Mouse (Mus musculus) adrenal gland, adult 2 months (tissue): ENCODE measurements around the gene Nrxn3. TPM values are rescaled to one million over a fixed set of nuclear protein-coding genes. Genes with fewer than 3 reads are reported as not detected.
A peak's percentile ranks its signal among the peaks of the same experiment; 100 is the strongest.

Experiments
- DNase-seq: peaks from one replicate; pipeline ENCODE4 v3.0.0; 2021
- polyA plus RNA-seq: library from polyadenylated mRNA; depleted of rRNA; stranded (reverse); fragments of >200 nt; gene quantifications from 2 replicates; pipeline ENCODE4 v1.2.3, GENCODE M21; 2012
- total RNA-seq, 2 experiments: library from RNA; stranded (reverse); gene quantifications; 2 replicates each; pipeline ENCODE4 v1.2.3; 2021

Nrxn3 gene
- total and polyA plus RNA-seq, 3 experiments: 0.10 to 0.49 (median 0.18) TPM

DNA sequence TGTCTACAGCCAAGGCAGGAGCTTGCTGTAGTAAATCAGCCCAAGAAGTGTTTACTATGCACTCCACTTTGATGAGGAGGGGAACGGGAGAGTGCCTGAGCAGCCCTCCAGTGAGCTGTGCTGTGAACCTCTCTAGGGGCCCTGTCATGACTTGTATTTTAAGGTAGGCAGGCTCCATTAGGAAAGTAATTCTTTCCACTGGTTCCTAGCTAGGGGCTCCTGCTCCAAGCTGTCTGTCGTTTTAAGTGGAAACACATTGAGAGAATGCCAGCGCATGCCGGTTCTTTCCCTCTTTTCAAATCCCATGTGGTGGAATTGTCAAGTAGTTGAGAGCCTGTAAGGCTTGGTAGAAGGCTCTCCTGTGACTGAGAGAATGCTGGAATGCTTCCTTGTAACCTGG, 1091.9 kb downstream of the Nrxn3 start:
- DNase-seq: no peak

DNA sequence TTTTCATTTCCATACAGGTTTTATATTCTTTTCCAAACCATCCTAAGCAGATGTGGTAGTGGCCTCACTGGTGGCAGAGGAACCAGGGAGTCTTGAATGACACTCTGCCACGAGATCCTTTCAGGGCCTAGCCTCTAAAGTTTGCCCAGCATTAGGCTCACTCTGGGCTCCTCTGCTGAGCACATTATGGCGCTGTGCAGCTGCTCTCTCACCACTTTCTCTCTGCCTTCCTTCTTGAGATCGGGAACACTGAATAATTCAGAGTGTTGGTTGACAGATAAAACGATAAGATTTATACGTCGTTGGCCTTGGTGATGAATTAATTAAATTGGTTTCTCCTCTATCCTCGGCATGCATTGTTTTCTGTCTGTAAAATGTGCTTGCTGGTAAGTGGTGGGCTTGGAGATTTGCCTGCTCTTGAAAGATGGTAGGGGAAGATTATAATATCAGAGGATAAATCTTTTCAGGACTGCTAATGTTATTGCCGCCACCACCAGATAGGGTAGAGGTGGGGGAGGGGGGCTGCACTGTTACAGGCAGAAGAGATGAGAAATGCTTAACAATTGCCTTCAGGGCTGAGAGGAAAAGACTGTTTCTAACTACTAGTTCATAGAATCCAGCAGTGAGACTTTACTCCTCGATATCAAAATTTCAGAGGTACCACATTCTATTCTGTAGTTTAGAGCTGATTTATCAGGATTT, 1094.5 kb downstream of the Nrxn3 start:
- no peak for DNase-seq

DNA sequence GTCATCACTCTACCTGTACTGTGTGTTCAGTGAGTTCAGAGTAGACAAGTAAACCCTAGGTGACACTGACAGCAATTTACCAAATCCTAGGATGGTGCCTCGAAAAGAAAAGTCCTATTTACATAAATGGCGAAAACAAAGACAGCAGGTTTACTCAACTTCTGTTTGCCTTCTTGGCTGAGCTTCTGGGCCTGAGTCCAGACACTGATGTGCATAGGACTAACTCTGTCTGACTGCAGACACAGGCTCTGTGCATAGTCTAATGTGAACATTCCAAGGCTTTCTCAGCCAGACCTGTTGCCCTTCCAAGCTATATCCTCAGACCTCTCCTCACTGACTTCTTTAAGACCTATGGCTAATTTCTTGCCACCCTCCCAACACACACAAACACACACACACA, 1095.5 kb downstream of the Nrxn3 start:
- no peak for DNase-seq

DNA sequence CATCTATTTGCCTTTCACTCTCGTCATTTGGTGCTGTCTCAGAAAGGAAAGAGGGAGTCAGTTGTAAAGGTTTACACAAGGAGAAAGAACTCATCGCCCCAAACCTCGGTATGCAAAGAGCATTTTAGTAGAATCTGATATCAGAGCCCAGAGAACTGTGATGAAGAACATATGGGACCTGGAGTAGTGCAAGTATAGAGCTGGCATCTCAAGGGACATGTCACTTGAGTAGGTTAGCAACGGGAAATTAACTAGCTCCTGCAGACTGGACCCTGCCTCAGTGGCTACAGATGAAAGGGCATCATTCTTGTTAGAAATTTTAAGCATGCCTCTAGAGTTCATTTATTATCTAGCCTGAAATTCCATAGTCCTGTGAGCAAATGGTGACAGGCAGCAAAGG, 1099.5 kb downstream of the Nrxn3 start:
- DNase-seq: no peak

DNA sequence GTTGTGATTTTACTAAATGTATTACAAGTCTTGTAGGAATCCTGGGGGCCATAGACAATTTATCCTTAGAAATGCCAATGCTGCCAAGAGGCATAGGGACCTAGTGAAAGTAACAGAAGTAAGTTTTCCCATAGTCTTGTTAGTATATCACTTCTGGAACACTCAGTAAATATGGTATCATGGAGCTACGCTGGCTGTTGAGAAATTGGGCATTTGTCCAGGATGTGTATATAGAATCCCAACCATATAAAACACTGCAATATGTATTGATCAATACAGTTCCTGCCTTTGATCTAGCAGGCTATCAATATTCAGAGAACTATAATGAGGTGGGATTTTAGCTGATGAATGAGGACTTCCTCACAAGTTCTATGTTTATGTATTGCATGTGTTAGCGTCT, 1107.3 kb downstream of the Nrxn3 start:
- no peak for DNase-seq

DNA sequence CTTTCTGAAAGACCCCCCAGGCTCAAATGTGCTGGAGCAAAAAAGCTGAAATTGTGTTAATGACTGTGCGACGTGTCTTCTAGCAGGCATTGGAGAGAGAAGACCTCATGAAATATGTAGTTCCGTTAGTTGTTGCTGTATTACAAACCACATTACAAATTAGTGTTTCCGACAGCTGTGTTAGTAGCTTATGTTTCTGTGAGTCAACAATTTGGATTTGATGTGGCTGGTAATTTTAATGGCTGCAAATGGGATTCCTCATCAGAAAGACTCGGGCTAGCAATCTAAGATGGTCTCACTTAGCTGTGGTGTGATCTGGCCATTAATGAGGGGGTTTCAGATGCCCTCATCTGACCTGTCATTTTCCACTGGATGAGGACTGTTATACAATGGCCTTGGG, 1107.7 kb downstream of the Nrxn3 start:
- DNase-seq: no peak

DNA sequence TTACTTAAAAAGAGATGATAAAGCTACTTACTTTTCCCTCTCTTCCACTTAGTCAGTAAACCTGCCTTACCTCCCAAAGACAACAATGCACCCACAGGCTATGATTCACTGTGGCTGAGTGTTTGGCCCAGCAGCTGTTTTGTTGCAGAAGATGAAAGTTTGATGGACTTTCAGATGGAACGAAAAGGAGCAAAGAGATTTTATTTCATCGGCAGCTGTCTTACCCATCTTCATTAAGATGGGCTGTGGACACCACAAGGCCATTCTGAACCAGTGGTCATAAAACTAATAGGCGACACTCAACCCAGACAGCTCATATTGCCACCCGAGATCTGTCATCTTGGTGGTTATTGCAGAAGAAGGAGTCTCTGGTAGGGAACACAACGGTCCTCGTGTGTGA, 1108.6 kb downstream of the Nrxn3 start:
- no peak for DNase-seq

DNA sequence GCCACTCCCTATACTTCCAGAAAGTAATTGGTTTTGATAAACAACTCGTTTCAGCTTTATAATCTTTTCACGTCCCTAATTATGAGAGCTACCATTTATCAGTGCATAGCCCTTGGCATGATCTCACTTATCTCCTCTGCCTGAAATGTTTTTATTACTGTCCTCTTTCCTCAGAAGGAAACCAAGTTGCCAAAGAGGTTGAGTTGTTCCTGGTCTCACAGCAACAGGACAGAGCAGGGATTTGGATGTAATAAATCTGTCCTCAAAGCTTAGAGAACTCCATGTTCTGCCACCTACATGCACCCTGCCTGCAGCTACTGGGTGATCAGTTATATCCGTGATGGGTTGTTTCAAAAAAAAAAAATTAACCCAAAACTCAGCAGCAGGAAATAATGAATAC, 1113.6 kb downstream of the Nrxn3 start:
- DNase-seq: no peak

DNA sequence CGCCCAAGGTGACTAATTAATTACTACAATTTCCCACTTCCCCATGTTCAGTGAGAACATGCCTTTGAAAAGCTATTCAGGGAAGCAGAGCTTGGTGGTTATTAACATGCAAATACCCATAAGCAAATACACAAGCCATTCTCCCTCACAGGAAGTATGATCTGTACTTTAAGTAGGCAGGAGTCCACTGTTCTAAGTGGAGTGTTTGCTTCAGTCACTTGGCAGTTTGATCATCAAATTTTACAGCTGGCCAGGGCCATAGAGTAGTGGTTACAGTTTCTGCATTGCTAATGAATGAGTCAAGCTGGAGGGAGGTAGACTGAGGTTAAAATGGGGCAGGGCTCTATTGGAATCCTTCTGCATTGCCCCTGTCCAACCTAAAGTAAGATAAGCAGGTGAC, 1120.2 kb downstream of the Nrxn3 start:
- no peak for DNase-seq

DNA sequence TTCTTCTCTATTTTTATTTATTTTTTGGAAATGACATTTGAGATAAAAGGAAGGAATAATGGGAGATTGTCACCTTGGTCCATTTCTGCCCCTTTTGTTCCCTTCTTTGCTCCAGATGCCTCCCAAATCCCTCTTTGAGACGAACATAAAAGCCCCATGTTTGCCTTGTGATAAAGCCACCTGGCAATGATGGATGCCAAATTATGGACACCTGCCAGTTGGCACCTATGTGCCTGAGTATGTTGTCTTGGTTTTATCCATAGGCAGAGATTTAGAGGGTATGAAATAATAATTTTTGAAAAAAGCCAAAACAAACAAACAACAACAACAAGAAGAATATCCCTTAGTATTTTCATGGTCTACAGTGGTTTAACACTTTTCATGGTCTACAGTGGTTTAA, 1125.4 kb downstream of the Nrxn3 start:
- DNase-seq: no peak

DNA sequence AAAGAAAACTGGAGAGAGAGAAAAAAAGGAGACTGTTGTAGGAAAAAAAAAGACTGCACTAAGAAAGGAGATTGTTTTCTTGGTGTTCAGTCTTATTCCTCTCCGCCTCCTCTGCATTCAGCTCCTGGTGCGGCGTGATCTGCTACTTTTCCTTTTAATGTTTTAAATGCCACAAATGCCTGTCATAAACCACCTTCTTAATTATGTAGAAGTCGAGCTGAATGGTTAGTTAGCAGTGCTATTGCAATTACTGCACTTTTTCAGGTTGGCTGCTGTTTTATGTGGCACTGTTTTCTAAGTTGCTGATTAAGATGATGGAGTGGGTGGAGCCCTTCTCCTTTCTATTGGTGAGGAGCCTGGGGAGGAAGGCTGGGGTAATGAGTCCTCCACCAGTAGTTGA, 1131.7 kb downstream of the Nrxn3 start:
- DNase-seq: no peak

DNA sequence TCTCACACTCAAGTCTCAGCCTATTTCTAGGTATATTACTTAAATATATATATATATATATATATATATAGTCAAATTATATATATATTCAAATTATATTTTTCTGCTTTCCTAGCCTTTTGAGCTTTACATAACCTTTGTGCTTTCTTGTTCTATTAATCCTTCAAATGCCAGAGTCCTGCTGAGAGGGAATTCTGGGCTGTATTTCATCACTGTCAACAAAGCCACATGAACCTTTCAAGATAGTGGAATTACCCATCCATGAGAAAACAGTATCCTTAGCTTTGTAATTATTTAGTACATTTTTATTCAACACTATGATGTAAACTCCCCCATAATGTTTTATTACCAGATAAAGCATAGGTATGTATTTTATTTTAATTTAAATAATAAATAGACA, 1144.4 kb downstream of the Nrxn3 start:
- DNase-seq: no peak

DNA sequence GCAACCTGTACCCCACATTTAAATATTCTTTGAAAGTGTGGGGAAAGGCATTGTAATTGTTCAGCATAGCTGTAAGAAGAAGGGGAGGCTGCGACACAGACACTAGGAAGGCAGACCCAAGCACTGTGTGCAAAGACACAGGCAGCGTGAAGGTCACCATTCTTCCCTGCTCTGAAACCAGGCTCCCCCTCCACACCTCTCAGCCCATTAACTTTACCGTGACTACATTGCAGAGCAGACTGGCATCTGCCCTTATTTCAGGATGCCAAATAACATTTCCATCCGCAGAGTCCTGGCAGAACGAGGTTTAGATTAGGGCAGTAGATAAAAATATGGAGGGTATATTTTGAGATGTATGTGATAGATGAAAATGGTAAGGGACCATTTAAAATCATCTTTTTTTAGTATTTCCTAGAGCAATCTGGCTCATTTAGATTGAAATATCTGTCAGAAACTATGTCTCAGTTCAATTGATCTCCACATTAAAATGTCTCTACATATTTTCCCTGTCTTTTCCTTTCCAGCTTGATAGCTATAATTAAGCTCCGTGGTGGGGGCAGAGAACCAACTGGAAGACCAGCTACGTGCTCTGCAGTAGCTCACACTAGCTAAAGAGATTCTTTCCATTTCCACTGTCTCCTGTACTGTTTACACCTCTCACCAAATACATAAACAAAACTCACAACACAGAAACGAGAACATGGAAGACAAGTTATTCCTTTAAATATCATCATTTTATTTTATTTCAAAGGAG, 1160.1 kb downstream of the Nrxn3 start:
- DNase-seq: no peak

DNA sequence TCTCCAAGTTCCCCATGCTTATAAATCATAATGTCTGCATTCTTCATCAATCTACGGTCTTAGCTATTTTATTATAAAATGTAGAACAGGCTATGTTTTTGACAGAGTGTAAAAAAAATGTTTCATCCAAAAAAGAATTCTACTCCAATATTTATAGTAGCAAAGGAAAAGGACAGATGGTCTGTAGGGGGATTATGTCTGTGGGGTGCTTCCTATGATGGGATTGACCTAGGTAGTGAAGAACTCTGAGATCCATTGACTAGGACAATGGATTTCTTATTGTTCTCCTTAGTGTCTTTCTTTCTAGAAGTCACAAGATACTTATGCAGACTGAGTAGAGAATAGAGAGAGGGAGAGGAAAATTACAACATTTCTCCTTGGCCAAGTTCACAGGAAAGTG, 1161.9 kb downstream of the Nrxn3 start:
- DNase-seq: no peak

DNA sequence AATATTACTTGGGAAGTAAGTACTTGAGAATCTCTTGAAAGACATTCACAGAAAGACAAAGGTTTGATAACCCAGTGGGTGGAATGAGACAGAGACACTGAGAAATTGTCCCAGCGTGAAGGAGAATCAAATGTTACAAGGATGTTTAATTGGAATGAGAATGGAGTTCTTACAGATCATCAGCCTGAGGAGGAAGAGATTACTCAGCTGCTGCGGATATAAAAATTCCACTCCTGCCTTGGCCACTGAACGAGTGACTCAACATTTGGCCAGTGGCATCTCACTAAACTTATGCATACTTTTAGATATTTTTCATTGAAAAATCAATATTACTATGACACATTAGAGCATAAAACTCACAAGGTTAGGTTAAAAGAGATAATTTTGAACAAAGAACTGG, 1166.0 kb downstream of the Nrxn3 start:
- DNase-seq: peak; percentile 5

DNA sequence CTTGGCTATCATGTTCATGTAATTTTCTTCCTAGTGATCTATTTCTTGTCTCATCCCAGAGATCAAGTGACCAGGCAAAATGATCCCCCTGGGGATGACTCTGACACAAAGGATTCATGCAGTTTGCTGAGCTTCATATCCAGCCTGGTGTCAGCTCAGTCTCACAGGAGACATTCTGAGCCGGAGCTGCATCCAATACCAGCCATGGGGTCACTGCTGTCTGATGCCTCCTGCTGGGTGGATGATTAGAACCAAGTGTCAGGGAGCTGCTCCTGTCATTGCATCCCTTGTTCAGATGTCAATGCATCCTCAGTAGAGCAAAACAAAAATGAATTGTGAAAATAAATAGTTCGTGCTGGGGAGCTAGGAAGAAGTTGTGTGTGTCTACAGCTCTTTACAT, 1174.2 kb downstream of the Nrxn3 start:
- no peak for DNase-seq

DNA sequence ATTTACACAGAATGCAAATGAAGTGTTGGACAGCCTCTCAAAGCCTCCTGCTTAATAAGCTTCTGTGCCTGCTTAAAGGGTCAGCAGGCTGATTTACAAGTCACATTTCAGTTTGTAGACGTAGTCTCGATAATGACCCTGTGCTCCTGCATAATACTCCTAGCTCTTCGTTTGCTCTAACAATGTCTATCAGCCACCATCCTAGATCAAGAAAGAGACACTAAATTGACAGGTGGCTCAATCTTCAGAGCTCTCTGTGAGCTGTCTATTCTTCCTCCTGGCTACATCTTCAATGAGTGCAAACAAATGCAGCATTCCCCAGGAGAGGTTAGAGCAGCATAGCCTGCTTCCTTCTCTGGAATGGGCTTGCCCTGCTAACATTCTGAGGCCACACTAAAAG, 1186.9 kb downstream of the Nrxn3 start:
- DNase-seq: no peak

DNA sequence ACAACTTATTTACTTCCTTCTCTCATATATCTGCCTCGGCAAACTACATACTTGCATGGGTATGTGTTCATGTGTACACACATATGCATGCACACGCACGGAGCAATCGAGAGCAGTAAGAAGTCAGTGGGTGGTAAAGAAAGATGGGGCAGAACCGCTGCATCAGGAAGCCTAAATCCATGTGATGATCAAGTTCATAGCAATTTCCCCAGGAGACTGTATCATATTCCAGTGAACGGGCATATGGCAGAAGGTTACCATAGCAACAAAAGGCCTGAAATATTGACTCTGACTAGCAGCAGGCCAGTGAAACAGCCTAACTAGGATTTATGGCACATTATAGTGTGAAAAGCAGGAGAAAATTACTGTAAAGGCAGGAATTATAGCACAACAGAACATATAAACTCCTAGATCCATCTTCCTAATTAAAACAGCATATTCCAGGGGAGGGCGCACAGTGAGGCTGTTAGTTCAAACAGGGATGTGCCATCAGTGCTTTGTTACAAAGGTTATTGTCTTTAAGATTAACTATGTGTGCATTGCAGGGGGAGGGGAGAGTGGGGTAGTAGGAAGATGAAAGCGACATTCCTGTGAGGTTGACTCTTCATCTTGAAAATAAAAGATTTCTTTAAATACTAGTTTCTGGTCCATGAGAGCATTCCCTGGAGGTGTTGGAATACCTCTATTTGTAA, 1195.6 kb downstream of the Nrxn3 start:
- no peak for DNase-seq

DNA sequence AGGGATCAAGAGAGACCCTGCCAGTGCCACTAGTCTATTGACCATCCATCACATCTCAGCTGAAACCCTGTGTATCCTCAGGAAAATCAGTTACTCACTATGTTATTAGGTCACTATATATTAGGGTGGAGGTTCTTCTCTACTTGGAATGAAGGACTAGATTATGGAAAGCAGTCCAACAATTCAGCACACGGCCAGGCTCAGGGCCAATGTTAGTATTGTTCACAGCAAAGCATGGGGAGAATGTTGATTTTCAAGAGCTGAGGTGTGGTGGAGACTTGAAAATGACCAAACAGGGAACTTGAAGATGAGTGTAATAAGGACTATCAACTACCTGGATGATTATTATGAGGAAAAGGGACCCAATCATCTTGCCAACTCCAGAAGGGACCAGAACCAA, 1209.7 kb downstream of the Nrxn3 start:
- no peak for DNase-seq

DNA sequence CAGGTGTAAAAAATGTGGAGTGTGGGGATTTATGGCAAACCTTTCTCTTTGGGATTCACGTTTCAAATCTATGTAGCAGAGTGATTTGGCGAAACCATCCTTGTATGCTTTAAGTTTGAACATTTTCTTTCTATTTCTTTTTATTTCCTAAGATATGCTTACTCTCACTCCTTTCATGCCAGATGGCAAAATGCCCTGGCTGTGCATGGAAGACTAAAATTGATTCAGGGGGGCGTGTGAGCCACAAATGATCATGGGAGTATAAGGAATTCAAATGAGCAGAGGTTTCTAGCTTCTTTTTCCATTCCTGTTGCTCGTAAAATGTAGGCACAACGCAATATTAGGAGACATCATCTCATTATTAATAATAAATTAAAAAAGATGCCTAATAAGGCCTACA, 1211.0 kb downstream of the Nrxn3 start:
- DNase-seq: no peak

DNA sequence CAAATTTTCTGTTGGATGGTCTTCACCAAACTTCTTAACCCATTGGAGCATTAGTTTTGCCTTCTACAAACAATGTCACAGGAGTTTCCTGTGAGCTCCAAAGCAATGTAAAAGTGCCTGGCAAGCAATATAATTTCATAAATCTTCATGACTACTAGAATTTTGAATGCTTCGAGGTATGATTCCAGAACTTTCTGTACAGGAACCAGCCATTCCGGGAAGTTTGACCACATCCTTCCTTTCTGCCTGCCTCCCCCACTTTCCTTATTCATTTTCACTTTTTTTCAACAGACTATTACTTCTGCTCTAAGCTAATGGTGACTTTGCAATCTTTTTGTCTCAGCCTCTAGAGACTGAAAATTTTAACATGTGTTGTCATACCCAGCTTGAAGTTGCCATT, 1218.1 kb downstream of the Nrxn3 start:
- DNase-seq: no peak

DNA sequence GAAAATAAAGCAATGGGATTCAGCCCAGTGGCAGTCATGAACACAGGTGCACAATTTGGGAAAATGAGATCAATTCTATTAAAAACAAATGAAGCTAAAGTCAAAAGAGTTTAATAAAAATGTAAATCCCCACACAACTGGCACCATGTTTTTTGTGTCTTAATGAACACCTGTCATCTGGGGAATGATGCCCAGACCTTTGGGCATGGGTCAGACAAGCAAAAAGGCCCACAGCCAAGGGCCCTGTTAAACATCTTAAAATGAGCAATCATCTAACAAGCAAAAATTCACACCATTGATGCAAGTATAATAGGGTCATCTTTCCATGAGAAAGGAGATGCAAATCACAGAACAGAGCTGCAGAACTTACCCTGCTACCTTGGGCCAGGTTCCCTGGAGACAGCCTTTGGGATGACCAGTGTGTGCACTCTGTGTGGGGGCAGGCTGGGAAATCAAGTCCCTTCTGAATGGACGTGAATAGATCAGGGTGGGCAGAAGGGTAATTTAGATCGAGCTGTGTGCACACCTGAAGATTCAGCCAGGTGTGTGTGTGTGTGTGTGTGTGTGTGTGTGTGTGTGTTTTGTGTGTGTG, 1223.3 kb downstream of the Nrxn3 start:
- DNase-seq: no peak

DNA sequence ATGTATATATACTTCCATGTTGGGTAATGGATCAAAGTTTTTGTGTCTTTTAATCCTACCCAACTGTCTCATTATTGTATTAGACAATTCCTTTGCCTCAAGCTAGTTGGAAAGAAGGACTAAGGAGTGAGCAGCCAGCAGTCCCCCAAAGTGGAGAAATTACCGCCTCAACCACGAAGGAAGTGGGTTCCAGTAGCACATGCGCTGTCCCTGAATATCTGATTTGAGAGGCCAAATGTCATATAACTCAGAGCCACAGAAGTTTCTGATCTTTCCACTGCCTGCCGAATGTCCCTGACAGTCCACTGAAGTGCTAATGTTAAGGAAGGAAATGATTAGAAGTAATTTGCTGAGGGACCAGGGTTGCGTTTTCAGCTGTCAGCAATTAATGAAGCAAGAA, 1223.8 kb downstream of the Nrxn3 start:
- no peak for DNase-seq
